Mouse (Mus musculus): ENCODE measurements around the gene Fyn.

Fyn gene

DNA sequence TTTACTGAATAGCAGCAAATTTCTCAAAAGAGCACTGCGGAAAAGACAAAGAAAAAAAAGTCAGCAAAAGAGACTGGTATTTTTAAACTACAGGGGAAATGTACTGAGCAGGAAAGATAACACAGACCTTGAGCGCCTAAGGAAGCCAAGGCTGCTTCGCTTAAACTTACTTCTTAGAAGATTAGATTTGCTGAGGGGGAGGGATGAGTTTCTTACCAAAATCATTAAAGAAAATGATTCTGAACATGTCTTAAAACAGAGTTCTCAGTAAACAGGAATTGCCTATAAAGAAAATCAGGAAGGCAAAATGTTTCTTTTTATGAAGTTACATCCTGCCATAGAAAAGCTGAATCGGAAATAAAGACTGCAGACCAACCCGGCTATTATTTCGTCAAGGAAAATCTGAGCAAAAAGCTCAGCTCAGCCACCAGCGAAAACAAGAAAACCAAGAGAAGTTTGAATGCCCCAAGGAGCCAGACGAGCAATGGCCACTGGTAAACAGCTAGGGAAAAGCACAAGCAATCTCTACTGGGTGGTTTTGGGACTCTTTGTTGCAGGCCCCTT is at the start of gene Fyn:
Gene Fyn (plus strand): TSS at position 284 of the 564 bp plus-strand sequence.
- DNase-seq: no peak

DNA sequence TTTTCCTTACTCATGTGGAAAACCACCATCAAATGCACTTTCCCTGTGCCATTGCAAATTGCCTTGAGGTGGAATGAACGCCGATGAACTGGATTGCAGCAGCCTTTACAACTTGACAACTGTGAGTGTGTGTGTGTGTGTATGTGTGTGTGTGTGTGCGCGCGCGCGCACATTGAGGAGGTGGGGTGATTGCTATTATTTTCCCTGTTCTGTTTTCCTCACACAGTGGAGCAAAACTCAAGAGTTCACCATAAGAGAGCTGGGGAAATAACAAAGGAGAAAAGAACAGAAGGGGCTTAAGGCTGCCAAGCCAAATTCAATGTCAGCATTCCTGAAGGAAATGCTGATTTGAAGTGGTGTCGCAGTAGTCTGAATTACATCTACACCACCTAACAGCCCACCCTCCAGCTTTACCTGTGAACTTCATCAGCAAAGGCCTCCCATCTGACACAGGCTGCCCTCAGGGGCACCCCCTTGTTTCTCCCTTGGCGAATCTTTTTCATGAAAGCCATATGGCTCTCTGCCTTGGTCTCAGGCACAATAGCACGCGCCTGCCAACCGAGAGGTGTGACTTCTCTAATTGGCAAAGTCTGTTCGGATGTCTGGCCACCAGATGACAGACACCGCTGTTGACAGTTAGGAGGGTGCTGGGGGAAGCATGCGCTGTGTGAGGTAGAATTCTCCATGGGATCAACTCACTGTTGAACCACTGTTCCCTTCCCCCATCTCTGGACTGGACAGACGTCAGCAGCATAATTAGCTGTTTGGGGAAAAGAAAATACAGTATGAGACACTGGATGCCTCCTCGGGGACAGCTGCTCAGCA is 47.6 kb upstream of the Fyn start:
- DNase-seq: no peak

DNA sequence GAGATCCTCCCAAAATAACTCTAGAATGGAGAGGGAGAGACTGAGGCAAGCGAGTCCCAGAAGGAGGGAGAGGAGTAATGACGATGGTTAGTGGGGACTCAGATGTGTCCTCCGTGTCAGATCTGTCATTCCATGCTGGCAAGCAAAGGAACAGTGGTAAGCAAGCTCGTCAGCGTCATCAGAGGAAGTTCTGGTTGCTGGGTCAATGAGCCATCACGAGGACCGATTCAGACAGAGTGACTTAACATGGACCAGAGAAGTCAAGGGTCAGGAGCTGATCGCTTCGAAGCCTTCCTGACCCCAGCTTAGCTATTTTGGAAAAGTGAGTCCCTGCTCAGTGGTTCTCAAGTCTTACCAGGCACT is 47.1 kb upstream of the Fyn start:
- no peak for DNase-seq

DNA sequence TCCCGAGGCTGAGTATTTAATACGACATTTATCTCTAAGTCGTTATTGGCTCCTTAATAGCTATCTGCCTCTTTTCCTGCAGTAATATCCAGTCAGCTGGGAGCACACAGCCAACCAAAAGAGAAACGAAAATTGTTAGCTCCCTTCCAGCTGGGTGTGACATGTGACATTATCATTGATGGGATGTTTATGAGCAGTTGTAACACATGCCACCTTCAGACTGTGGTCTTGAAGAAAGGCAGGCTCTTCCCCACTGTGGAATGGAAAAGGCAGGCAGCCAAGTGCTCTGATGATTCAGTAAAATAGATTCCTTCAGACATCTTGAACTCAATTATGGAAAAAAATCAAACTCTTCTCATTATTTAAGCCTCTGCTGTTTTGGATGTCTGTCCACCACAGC is 46.5 kb upstream of the Fyn start:
- DNase-seq: no peak

DNA sequence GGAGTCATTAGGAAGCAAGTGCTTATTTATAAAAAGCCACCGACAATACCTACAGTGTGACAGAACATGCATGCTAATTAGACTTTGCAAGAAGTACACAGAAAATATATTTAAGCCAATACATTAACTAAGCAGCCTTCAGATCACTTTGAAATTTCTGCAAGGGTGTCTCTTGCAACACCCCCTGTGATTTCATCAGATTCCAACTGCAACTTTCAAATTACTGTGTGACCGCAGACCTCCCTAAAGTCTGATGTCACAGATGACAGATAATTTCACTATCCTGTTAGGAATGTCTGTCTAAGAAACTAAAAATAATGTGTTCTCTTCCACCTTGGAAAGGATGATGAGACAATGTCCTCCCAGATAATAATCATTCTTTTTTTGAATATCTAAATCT is 44.4 kb upstream of the Fyn start:
- no peak for DNase-seq

DNA sequence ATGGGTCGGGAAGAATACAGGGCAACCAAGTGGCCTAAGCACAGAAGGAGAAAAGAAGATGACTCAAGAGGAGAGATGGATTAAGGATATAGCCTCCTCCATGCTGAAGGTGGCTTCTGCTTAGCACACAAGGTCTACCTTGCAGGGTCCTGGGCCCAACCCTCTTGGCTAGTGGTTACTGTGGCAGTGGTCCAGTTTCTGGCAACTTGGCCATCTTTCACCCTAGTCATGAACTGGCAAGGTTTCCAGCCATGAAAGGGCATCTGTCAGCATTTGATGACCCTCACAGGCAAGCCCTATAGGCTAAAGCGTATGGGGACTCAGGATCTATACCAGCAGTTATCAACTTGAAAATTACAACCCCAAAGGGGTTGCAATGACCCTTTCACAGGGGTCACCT is 40.0 kb upstream of the Fyn start:
- DNase-seq: no peak

DNA sequence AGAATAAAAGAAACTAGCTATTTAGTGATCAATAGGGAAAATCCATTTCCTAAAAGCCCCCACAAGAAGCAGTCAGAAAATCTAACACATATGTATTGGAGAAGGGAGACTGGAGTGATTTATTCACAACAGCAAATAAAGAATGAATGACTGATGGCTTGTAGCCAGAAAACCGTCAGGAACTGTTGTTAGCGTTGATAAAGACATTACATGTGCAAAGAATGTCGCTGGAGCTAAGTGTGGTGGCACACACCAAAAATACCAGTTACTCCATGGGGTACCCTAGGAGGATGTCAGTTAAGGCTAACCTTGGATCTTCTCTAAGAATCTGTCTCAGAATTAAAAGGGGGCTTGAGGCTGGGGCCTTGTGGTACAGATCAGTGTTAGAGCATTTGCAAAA is 34.3 kb upstream of the Fyn start:
- DNase-seq: no peak

DNA sequence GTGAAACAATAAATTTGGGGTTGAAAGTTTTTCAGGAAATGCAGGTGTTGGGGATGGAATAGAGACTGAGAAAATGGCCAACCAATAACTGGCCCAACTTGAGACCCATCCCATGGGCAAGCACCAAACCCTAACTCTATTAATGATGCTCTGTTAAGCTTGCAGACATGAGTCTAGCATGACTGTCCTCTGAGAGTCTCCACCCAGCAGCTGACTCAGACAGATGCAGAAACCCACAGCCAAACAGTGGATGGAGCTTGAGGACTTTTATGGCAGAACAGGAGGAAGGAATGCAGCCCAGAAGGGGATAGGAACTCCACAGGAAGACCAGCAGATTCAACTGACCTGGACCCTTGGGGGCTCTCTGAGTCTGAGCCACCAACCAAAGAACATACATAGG is 32.8 kb upstream of the Fyn start:
- DNase-seq: no peak

DNA sequence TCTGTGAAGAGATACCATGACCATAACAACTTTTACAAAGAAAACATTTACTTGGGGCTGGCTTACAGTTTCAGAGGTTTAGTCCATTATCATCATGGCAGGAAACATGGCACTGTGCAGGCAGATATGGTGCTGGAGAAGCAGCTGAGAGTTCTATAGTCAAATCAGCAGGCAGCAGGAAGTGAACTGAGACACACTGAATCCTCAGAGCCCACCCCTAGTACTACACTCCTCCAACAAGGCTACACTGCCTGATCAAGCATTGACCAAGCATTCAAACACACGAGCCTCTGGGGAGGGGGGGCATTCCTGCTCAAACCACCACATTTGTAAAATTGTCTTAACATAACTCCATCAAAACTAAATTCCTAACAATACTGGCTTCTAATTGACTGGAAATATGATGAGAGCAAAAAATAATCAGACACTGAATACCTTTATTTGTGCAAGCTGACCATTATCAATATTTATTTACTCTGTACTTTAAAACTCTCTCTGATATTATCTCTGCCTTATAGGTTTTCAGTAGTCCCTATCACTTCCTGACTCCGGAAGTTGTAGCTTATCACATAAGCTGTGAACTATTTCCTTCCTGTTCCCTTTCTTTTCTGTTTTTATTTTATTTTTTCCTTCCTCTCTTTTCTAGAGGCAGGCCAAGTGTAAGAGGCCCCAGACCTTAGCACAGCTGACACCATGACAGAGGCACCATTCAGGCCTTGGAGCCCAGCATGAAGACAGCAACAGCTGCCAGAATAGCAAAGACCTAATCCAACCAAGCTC is 29.3 kb upstream of the Fyn start:
- DNase-seq: no peak

DNA sequence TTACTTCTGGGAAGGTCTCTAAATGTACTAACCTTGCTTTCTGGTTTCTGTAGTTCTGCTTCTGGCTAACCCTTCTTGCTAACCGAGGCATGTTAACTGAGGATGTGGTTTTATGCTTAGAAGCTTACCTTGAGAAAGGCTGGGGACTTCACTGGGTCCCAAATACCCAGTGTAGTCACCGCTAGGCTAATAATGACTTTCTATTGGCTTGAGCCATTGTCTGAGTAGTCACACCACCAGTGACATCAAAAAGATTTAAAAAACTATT is 28.8 kb upstream of the Fyn start:
- DNase-seq: no peak

DNA sequence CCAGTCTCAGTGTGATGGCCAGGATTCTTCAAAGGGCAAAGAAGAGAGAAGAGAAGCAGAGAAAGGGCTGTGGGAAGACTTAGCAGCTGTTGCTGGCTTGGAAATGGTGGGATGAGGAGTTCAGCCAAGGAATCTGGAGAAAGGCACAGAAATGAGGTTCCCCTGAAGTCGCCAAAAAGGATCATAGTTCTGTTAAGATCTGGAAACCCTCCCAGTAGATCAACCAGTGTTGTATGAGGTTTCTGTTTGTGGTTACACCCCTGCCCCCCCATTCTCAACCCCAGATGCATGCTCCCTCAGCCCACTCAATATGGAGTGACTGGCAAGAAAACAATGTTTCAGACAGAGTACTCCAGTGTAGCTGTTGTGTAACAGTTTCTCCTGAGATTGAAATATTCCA is 25.1 kb upstream of the Fyn start:
- DNase-seq: no peak

DNA sequence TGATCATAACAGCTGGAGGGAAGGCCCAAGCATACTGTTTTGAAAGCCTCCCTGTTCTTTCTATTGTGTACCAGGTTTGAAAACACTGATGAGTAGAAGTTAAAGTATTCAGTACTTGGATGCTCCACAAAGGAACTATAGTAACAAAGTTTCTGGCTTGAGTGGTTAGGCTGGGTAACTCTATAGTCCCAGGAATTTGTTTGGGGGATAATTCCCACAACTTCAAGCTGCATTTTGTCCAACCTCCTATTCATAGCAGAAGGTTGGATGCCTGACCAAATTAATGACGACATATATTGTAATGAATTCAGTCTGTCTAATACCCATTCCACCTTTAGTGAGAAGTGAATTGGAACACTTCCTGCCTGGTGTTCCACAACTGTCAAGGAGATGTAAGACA is 22.7 kb upstream of the Fyn start:
- DNase-seq: no peak

DNA sequence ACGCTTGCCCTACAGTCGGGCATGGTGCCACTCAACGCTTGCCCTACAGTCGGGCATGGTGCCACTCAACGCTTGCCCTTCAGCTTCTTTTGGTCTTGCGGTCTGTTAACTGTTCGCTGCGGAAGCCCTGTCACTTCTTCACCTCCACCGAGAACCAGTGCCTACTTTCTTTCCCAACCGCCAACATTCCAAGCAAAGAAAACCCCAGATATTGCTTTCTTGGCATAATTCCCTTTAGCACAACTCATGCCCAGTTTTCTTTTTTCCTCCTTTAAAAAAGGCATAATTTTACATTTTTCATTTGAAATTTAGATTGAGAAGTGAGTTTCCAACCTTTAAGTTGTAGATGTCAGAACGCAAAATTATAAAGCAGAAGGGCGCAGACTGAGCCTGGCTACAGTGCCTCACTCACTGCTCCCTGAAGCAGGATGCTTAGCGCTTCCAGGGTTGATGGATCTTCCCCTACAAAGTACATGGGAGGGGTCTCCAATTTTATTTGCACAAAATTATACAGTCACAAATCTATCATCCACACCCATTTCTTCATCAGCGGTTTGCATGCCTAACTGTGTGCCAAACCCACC is 18.8 kb upstream of the Fyn start:
- no peak for DNase-seq

DNA sequence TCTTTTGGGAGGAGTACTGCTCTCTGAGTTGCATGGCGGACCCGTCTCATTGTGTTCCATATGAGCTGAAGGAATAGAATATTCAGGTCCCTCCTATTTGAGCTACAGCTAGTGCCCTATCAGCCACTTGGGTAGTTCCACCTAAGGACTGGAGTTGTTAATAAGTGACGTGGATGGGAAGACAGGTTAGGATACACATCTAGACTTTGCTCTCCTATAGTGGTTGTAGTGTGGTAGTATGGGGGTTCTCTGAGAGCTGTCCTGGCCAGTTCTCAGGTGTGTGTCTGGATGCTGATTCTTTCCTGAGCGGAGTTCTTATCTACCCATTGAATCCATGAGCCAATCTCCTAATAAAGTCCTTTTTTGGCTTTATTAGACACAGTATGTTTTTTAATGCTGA is 4.5 kb upstream of the Fyn start:
- DNase-seq: no peak

DNA sequence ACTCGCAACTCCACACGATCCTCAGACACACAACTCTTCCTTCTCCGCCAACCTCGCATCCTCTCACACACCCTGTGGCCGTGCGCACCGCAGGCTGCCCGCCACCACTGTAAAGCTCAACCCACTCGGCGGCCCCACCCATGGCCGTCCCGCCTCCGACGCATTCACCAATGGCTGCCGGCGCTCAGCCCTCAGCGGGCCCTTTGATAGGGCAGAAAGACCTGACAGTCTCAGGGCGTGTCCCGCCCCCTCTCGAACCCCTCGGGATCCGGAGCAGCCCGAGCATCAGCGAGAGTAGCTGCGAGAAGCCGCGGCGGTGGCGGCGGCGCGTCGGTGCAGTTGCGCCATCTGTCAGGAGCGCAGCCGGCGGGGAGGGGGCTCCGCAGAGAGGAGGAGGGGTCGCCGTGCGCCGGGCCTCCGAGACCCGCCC is 862 bp downstream of the Fyn start:
- peak; percentile 84 for DNase-seq

DNA sequence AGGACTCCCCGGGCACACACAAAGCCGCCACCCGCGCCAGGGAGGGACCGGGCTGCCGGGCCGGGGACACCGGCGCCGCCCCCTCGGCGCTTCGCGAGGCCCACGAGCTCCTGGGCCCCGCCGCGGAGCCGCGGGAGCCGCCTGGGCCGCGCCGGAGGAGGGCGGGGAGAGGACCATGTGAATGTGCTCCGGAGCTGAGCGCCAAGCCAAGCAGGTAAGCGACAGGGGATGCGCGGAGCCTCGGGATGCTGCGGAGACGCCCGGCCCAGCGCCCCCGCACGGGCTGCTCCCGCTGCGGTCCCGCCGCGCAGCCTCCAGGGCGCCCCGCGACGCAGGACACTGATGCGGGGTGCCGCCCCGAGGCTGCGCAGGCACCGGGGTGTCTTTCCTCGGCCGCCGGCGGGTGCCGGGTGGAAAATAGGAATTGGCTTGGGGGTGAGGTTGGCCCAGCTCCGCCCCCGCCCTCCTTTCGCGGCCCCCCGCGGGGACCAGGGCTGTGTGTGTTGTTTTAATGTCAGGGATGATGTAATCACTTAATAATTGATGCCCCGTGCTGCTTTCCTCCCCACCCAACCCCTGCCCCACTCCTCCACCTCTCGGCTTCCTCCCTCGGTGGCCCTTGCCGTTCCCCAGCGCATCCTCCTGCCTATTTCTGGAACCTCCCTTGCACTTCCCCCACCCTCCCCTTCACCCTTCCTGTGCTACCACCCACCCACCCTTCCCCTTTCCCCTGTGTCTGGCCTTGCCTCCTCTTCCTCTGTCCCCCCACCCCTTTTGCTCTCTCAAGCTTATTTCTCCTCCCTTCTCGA is 1.5 kb downstream of the Fyn start:
- DNase-seq: peak; percentile 6

DNA sequence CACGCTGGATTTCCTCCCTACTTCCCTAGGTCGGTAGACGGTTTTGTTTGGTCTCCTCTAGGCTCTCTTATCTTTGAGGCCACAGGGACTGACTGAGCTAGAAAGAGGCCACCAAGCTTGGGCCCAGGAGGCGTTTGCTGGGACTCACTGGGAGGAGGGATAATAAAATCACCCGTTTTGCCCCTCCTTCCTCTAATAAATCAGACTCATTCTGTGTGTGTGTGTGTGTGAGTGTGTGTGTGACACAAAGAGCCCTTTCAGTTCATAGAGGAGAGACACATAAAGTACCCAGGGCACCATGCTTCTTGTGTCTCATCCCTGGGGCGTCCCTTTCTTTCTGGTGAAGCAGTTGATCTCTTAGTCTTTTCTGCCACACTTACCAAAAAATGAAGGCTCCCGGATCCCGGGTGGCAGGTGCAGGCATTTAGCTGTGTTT is 2.1 kb downstream of the Fyn start:
- DNase-seq: no peak

DNA sequence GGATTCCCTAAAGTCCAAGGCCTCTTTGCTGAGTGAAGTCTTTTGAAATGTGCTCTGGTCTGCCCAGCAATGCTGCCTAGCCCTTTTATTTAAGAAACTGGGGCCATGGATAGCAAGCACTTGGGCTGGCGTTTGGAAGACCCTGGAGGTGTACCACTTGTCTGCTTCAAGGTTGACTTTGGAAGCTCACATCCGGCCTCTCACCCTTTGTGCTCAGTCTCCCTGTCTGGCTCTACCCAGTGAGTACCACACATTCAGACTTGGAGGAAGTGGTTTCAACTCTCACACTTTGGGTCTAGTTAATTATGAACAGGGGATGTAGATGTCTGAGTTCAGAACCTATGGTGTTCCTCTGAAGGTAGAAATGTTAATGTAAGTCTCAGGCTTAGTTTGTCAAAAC is 2.8 kb downstream of the Fyn start:
- no peak for DNase-seq

DNA sequence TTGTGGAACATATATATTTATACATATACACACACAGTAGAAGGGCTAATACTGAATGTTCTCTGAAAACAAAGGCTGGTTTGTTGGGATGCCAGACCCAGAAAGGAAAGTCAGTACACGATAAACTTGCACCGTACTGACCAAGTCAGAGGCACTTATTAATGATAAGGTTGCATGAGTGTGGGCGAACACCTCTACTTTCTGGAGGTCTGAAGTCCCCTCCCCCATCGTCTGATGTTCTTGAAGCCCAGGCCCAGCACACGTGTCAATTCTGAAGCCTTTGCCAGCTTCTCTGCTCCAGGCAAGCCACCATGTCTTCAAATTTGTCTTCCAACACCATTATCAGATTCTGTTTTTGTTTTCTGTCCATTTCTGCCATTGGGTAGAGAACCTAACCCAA is 3.3 kb downstream of the Fyn start:
- DNase-seq: no peak

DNA sequence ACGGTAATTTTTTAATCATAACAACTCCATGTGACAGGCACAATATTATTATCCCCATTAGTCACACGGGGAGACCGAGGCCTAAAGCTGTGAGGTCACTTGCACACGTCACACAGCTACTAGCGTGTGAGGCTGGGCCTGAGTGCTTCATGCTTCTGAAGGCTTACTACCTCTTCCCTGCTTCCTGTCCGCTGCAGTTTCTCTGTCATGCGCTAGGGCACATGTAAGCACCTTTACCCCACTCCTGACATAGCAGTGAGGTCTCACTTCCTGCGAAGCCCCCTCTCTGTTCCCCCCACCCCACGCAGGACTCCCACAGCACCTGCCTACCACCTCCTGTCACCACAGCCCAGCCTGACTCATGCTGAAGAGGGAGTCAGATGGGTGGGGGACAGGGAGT is 8.0 kb downstream of the Fyn start:
- no peak for DNase-seq

DNA sequence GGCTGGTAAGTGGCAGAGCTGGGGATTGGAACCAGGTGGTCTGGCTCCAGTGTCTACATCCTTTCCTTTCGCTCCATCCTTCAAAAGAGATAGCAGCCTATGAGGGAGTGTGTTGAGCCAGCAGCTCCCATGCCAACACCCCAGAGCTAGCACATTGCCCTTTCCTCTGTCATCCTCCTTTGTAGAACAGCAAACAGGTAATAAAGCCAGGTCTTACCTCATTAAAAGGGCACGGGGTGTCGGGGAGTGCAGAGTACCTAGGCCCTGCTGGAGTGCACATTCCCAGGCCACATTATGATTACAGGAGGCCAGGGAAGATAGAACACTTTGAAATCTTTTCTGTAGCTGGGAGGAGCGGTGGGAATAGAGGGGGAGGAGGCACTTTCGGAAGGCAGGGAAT is 8.6 kb downstream of the Fyn start:
- no peak for DNase-seq

DNA sequence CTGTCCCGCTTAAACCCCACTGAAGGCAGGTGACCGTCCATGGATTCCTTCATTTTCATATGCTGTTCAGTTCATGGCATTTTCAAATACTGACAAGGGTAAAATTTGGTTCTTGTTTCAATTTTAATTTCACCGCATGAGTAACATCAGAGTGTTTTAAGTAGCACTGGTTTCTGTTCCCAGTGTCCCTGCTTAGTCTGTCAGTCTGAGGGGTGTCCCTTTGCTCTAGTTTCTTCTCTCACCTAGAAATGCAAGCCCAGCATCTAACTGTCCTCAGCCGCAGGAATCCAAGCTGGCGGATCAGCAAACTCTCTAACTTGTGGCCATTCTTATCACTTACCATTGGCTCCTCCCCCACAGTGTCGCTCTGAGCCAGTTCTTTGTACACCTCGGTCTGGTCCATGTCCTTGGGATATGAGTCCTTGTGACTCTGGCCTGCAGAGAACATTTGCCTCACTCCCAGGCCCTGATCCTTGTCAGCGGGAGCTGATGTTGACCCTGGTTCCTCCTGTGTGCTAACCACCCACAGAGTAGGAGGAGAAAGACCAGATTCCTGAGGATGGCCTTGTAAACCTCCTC is 9.5 kb downstream of the Fyn start:
- DNase-seq: no peak

DNA sequence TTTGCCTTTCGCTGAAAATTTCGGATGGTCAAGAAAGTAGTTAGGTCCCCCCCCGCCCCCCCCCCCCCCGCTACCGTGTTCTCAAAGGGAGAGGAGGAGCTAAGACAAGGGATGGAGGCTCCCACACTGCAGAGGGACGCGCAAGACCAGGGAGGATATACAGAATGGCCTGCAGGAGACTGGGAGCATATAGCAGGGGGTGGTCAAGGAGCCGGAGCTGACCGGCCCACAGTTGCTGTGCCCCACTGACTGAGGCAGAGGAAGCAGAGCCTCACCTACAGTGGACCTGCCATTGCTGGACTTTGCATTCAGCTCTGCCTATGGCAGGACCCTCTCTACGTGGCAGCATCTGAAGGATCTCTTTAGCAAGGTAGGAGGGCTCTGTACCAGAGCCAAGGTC is 10.6 kb downstream of the Fyn start:
- no peak for DNase-seq

Measured in kidney, adult 11 months (tissue).